Mouse (Mus musculus) megakaryocyte, embryonic 14.5 days (primary cell): ENCODE data around the gene Cap2.

Experiments
- FLI1 ChIP-seq: IDR thresholded peaks from 2 replicates; pipeline ENCODE4 v1.6.1; 2012; ENCODE audit warnings: low read length, inconsistent platforms, mixed read lengths
- GATA1 ChIP-seq: IDR thresholded peaks from 3 replicates; pipeline ENCODE4 v1.6.1; 2012; ENCODE audit warnings: mixed read lengths, low read length, inconsistent platforms, borderline replicate concordance

- no peak for TF ChIP-seq GATA1
- no peak for TF ChIP-seq FLI1
Observed at GRCm38 (mm10) chr13:46468251-46468650, 33.4 kb upstream of the Cap2 start.
